Mouse (Mus musculus): ENCODE data around the gene Zfp219. TPM values are rescaled to one million over a fixed set of nuclear protein-coding genes. Genes with fewer than 3 reads are reported as not detected.

The Zfp219 gene
- polyA plus RNA-seq, 1 experiment from 2014 or later: 30.3 TPM

DNA sequence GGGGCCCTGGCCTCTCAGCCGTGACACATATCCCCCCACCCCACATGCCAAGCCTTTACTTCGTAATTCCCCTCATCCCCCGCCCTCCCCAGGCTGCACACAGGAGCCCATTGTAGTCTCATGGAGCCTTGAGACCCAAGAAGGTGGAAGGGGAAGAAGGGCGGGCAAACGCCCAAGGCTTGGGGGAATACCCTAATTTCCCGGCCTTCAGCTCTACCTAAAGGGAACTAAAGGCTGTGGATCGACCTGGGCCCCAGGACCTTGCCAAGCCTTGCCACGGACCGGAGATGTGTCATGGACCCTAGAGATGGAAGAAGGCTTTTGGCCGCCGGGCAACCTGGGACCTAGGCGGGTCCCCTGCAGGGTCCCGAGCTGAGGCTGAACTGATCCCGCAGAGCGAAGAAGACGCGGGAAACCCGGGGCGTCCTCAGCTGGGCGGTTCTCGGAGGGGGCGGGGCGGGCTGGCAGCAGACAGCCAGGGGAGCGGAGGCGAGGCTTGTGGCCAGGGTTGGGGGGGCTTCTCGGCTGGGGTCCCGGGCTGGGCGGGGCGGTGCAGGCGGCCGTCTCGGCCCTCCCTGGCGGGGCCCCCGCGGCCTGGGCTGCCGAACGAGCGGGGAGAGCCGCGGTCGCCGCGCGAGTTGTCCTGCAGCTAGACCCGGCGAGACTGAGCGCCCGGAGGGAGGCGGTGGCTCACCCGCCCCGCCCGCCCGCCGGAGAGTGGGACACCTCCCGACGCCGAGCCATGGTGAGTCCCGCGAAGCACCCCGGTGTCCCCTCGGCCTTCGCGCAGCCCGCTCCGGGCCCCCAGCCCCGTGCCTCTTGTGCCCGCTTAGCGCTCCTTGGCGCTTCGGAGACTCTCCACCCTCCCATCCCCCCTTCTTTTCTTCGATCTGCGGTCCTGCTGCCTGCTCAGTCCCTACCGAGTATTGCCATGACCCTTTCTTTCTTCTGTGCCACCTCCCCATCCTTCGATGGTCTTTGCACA is 36.0 kb downstream of the Zfp219 start, which contains the start of gene Arhgef40:
Gene Arhgef40 (plus strand): TSS at position 473 of the 985 bp plus-strand sequence.
- H3K4me3 ChIP-seq (ENCODE audit: low read depth, low read length): peak within 1 kb of the TSS; percentile 79
- ATAC-seq: peak; percentile 90
- H3K27me3 ChIP-seq (ENCODE audit: control insufficient read depth, insufficient read depth, low read depth, low read length): no peaks in the 10 kb centered on the region
- H3K4me2 ChIP-seq (ENCODE audit: low read length): peak within 1 kb of the TSS; percentile 97
- peak within 1 kb of the TSS; percentile 94 for H3K27ac ChIP-seq (ENCODE audit: low read length)
- no peaks in the 10 kb centered on the region for H3K9me3 ChIP-seq (replicated peaks; ENCODE audit: control insufficient read depth, low read length, poor library complexity, severe bottlenecking)
- peaks cover 25% of the 10 kb centered on the region for H3K4me1 ChIP-seq (ENCODE audit: control insufficient read depth, insufficient read depth, low read length)
- under 1% methylated on average over 61 of the region's 74 CpGs for whole genome bisulfite sequencing
- H3K36me3 ChIP-seq (ENCODE audit: control insufficient read depth, insufficient read depth, low read length): peaks cover 13% of the 10 kb centered on the region
- H3K9ac ChIP-seq (ENCODE audit: low read depth, low read length): peak within 1 kb of the TSS; percentile 91

DNA sequence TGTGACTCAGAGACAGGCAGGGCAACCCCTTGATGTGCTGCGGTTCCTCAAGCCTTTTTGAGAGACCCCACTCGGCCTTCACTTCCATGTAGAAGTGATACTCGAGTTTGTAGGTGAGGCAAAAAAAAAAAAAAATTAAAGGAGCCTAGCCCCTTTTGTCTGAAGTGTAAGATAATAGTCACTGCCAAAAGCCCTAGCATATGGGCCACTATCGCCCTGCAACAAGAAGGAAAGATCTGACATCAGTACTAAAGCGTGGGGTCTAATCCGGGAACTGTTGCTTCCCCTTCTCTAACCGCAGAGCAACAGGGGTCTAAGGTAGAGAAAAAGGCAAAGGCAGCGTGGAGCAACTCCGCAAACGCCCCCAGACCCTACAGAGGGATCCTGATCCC is 36.7 kb downstream of the Zfp219 start:
- 4% methylated on average over 10 of the region's 10 CpGs for WGBS
- Histone ChIP-seq H3K9ac (ENCODE audit: low read depth, low read length) (peak overlapping the region; percentile 91), H3K4me1 (ENCODE audit: control insufficient read depth, insufficient read depth, low read length) (peaks cover 21% of the 10 kb centered on the region), H3K36me3 (ENCODE audit: control insufficient read depth, insufficient read depth, low read length) (peaks cover 7% of the 10 kb centered on the region; the same call in 1 of the 2 replicates), H3K27ac (ENCODE audit: low read length) (peak overlapping the region; percentile 94), H3K9me3 (replicated peaks; ENCODE audit: control insufficient read depth, low read length, poor library complexity, severe bottlenecking) (no peaks in the 10 kb centered on the region), H3K27me3 (ENCODE audit: control insufficient read depth, insufficient read depth, low read depth, low read length) (no peaks in the 10 kb centered on the region), H3K4me3 (ENCODE audit: low read depth, low read length) (peak overlapping the region; percentile 79), H3K4me2 (ENCODE audit: low read length) (peak overlapping the region; percentile 97)
- no peak for ATAC-seq

DNA sequence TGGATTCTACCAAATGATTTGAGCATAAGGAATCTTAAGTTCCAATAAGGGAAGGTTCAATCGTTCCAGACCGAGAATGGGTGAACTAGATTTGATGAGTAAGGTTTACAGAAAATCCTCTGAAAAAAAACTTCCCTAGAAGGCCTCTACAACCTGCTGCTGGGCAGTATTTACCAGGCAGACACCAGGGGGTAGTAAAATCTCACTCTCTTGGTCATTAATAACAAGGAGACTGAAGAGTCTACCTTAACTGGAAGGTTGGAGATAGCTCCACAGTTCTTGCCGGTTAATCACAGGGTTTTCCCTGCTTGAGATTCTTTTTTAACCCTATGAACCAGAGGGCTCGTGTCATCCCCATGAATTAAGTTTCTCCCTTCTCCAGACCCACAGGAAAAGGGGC is 37.3 kb downstream of the Zfp219 start:
- Histone ChIP-seq H3K9ac (ENCODE audit: low read depth, low read length) (peak overlapping the region; percentile 18; the same call in 1 of the 2 replicates), H3K4me3 (ENCODE audit: low read depth, low read length) (peak overlapping the region; percentile 79), H3K27me3 (ENCODE audit: control insufficient read depth, insufficient read depth, low read depth, low read length) (no peaks in the 10 kb centered on the region), H3K4me1 (ENCODE audit: control insufficient read depth, insufficient read depth, low read length) (peaks cover 21% of the 10 kb centered on the region), H3K36me3 (ENCODE audit: control insufficient read depth, insufficient read depth, low read length) (0 out of 2 replicates have a peak, but pooled peaks cover 3% of the 10 kb centered on the region), H3K4me2 (ENCODE audit: low read length) (peak overlapping the region; percentile 97), H3K9me3 (replicated peaks; ENCODE audit: control insufficient read depth, low read length, poor library complexity, severe bottlenecking) (no peaks in the 10 kb centered on the region), H3K27ac (ENCODE audit: low read length) (0 out of 2 replicates have a peak overlapping the region, but pooled peaks have one; percentile 94)
- 54% methylated on average over 4 of the region's 4 CpGs for WGBS
- ATAC-seq: no peak

DNA sequence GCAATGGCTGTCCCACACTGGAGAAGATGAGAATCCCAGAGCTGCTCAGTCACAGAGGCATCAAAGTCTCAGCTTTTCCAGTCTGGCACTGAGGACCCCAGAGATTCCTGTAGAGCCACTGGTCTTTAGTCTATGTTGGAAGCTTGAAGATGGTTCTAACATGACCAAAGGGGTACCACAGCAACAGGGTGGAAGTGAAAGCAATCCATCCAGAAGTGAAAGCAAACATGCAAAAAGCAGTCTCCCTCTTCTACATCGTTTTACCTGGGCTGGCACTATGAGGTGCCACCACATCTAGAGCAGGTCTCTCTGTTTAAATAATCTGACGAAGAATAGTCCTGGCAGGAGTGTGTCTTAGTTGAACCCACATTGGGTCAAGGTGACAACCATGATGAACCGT is 41.3 kb downstream of the Zfp219 start:
- Histone ChIP-seq H3K27ac (ENCODE audit: low read length) (no peak overlapping the region), H3K4me1 (ENCODE audit: control insufficient read depth, insufficient read depth, low read length) (peaks cover 7% of the 10 kb centered on the region; the same call in 1 of the 2 replicates), H3K9me3 (replicated peaks; ENCODE audit: control insufficient read depth, low read length, poor library complexity, severe bottlenecking) (no peaks in the 10 kb centered on the region), H3K9ac (ENCODE audit: low read depth, low read length) (no peak overlapping the region), H3K4me3 (ENCODE audit: low read depth, low read length) (no peak overlapping the region), H3K27me3 (ENCODE audit: control insufficient read depth, insufficient read depth, low read depth, low read length) (no peaks in the 10 kb centered on the region), H3K36me3 (ENCODE audit: control insufficient read depth, insufficient read depth, low read length) (no peaks in the 10 kb centered on the region), H3K4me2 (ENCODE audit: low read length) (no peak overlapping the region)
- WGBS: 93% methylated on average over 3 of the region's 3 CpGs
- ATAC-seq: no peak

DNA sequence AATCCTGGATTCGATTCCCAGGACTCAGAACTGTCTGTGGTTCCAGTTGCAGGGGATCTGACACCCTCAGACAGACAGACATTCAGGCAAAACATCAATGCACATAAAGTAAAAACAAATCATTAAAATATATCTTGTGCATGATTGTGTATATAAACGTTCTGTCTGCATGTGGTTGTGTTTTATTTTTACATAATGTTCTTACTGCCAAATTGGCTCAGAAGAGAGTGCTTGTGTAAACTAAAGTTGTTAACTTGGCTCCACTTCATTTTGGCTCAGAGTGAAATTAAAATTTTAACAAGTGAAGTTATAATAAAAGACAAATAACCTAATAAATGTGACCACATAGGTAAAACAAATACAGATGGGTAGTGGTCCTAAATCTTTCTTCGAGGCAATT is 53.1 kb downstream of the Zfp219 start:
- no peak for ATAC-seq
- Histone ChIP-seq H3K9me3 (replicated peaks; ENCODE audit: control insufficient read depth, low read length, poor library complexity, severe bottlenecking) (no peaks in the 10 kb centered on the region), H3K4me1 (ENCODE audit: control insufficient read depth, insufficient read depth, low read length) (no peaks in the 10 kb centered on the region), H3K9ac (ENCODE audit: low read depth, low read length) (no peak overlapping the region), H3K4me3 (ENCODE audit: low read depth, low read length) (no peak overlapping the region), H3K4me2 (ENCODE audit: low read length) (no peak overlapping the region), H3K27ac (ENCODE audit: low read length) (no peak overlapping the region), H3K36me3 (ENCODE audit: control insufficient read depth, insufficient read depth, low read length) (no peaks in the 10 kb centered on the region), H3K27me3 (ENCODE audit: control insufficient read depth, insufficient read depth, low read depth, low read length) (no peaks in the 10 kb centered on the region)
- WGBS: 87% methylated on average over 3 of the region's 3 CpGs

DNA sequence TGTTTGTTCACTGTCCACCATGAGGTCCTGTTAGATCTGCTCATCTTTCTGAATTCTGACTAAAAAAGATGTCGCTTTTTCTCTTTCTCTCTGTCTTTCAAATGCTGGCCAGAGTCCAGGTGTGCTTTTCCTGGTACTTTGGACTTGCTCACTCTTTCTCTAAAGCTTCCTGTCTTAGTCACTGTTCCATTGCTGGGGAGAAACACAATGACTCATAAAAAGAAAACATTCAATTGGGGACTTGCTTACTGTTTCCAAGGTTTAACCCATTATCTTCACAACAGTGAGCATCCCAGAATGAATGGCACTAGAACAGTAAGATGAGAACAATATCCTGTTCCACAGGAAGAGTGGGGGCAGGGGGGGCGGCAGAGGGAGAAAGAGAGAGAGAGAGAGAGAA is 60.2 kb downstream of the Zfp219 start:
- no peaks in the 10 kb centered on the region for H3K27me3 ChIP-seq (ENCODE audit: control insufficient read depth, insufficient read depth, low read depth, low read length)
- 98% methylated on average over 2 of the region's 2 CpGs for WGBS
- H3K4me1 ChIP-seq (ENCODE audit: control insufficient read depth, insufficient read depth, low read length): no peaks in the 10 kb centered on the region
- H3K27ac ChIP-seq (ENCODE audit: low read length): no peak overlapping the region
- no peak for ATAC-seq
- H3K9ac ChIP-seq (ENCODE audit: low read depth, low read length): no peak overlapping the region
- no peaks in the 10 kb centered on the region for H3K36me3 ChIP-seq (ENCODE audit: control insufficient read depth, insufficient read depth, low read length)
- H3K9me3 ChIP-seq (replicated peaks; ENCODE audit: control insufficient read depth, low read length, poor library complexity, severe bottlenecking): no peaks in the 10 kb centered on the region
- no peak overlapping the region for H3K4me3 ChIP-seq (ENCODE audit: low read depth, low read length)
- no peak overlapping the region for H3K4me2 ChIP-seq (ENCODE audit: low read length)

Other genes starting within 250 kb of the Zfp219 start
- not detected in 2 replicates for gene Ang4, start 247.1 kb downstream of the Zfp219 start, polyA plus RNA-seq (2015; fragmentation: Nextera tagmentation; extraction: Ambion mirVana)
- gene AY358078, start 220.7 kb downstream of the Zfp219 start, polyA plus RNA-seq (2015; fragmentation: Nextera tagmentation; extraction: Ambion mirVana): not detected in 2 replicates
- not detected in 2 replicates for gene Ear6, start 167.0 kb downstream of the Zfp219 start, polyA plus RNA-seq (2015; fragmentation: Nextera tagmentation; extraction: Ambion mirVana)
- 86.5 and 92.0 TPM in 2 replicates for gene Mettl17, start 135.9 kb downstream of the Zfp219 start, polyA plus RNA-seq (2015; fragmentation: Nextera tagmentation; extraction: Ambion mirVana)
- 2.2 and 3.1 TPM in 2 replicates for gene Slc39a2, start 127.8 kb downstream of the Zfp219 start, polyA plus RNA-seq (2015; fragmentation: Nextera tagmentation; extraction: Ambion mirVana)
- gene Ndrg2, start 106.6 kb downstream of the Zfp219 start, polyA plus RNA-seq (2015; fragmentation: Nextera tagmentation; extraction: Ambion mirVana): 196 and 269 TPM in 2 replicates
- not detected in 2 replicates for gene Tppp2, start 102.3 kb downstream of the Zfp219 start, polyA plus RNA-seq (2015; fragmentation: Nextera tagmentation; extraction: Ambion mirVana)
- gene Rnase13, start 98.0 kb downstream of the Zfp219 start, polyA plus RNA-seq (2015; fragmentation: Nextera tagmentation; extraction: Ambion mirVana): not detected in 2 replicates
- 78.0 and 79.7 TPM in 2 replicates for gene Arhgef40, start 36.0 kb downstream of the Zfp219 start, polyA plus RNA-seq (2015; fragmentation: Nextera tagmentation; extraction: Ambion mirVana)
- gene Tmem253, start 5.1 kb downstream of the Zfp219 start, polyA plus RNA-seq (2015; fragmentation: Nextera tagmentation; extraction: Ambion mirVana): 0.16 and 1.0 TPM in 2 replicates
- gene Olfr221, start 21.7 kb upstream of the Zfp219 start, polyA plus RNA-seq (2015; fragmentation: Nextera tagmentation; extraction: Ambion mirVana): not detected in 2 replicates
- 449 and 518 TPM in 2 replicates for gene Hnrnpc, start 83.3 kb upstream of the Zfp219 start, polyA plus RNA-seq (2015; fragmentation: Nextera tagmentation; extraction: Ambion mirVana)
- 45.9 and 46.5 TPM in 2 replicates for gene Rpgrip1, start 90.0 kb upstream of the Zfp219 start, polyA plus RNA-seq (2015; fragmentation: Nextera tagmentation; extraction: Ambion mirVana)
- 38.0 and 46.6 TPM in 2 replicates for gene Supt16, start 176.7 kb upstream of the Zfp219 start, polyA plus RNA-seq (2015; fragmentation: Nextera tagmentation; extraction: Ambion mirVana)
- gene Chd8, start 237.0 kb upstream of the Zfp219 start, polyA plus RNA-seq (2015; fragmentation: Nextera tagmentation; extraction: Ambion mirVana): 43.1 and 45.5 TPM in 2 replicates

Data from midbrain, embryonic 16.5 days (tissue).